Mouse (Mus musculus): ENCODE data around the gene Myo1b.

Gene Myo1b

DNA sequence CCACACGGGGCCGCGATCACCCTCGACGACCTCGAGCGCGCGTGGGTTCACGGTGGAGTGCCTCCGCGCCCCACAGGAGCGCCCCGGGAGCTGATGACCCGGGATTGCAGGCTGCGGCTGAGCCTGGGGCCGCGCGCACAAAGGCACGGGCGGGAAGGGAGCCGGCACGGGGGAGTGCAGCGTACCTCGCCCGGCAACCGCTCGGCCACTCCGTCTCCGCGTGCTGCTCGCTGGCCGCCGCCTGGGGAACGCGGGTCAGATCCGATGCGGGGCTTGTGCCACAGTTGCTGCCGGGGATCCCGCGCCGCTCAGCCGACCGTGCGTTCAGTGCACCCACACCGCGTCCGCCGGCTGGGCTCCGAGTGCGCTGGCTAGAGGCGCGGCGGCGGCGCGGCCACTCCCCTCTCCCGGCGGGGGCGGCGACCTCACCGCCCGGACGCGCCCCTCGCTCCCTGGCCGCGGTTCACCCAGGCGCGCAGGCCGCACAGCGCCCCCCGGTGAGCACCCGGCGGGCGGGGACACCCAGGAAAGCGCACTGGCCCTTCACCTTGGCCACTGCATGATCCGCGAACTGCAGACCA lies at the start of gene Myo1b:
Myo1b (minus strand) TSS at position 496 of the 581 bp plus-strand sequence.
- in situ Hi-C loops (cut with MboI, MseI): no loop called here

DNA sequence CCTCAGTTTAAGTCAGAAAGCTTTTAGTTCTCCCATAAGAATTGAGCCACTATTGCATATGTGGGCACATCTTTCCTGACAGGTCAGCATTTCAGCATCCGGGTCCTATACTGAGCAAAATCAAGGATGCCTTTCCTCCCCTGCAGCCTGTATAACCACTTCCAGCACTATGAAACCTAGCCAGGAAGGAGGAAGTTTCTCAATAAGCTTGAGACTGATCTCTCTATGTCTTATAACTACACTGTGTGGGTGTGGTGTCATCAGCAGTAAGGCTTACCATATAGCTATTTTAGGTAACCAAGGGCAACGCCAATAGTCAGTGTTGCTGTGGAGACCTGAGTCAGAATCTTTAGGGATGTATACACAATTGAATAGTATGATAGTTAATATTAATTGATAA lies 48.8 kb upstream of the Myo1b start:
- in situ Hi-C loops (cut with MboI, MseI): no loop called here

DNA sequence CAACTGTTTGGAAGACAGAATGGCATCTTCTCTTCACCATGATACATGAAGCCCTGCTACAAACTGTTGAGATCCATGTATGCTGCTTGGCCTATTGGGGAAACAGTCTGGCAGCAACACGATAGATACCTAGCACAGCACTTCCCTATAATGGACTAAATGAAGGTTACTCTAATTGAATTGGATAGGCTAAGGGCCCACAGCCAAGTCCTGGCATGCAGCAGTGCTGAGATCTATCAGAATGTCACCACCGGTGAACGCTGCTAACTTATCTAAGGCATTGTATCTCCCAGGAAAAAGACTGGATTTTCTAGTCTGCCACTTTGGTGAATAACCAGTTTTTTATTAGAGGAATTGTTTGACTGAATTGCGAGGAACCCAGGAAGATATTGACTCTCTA lies 31.2 kb upstream of the Myo1b start:
- in situ Hi-C loops (cut with MboI, MseI): no loop called here

DNA sequence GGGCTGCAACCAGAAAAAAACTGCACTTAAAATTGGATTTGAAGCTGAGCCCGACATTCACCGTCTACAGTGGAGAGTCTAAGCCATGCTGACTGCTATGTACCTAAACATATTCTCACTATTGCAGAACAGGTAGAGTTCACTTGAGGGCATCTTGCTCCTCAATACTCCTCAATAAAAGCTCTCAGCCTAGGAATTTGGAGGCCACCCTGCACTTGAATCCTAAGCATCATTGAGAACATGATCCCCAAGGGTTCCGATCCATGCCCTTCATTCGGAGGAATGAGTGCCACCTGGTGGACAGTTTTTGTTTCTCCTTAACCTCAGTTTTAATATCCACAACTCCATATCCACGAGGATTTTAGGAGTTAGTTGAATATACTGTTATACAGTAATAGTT lies 28.9 kb upstream of the Myo1b start:
- in situ Hi-C loops (cut with MboI, MseI): loop anchor here (5.0 kb wide), 1 partner anchor 297 kb away; no protein-coding TSS in a partner anchor

DNA sequence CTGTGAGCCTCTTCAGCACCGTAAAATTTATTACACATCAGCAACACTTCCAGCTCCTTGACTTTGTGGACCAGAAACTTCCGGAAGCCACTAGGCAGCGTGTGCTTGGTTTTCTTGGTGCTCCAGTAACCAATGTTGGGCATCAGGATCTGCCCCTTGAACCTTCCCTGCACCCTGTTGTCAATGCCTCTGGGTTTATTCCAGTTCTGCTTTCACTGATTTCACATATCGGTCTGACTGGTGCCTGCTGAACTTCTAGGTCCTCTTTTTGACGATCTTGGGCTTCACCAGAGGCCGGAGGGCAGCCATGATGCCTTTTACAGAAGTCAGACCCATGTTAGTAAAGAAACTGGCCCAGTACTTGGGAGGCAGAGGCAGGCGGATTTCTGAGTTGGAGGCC lies 22.5 kb upstream of the Myo1b start:
- in situ Hi-C loops (cut with MboI, MseI): no loop called here

DNA sequence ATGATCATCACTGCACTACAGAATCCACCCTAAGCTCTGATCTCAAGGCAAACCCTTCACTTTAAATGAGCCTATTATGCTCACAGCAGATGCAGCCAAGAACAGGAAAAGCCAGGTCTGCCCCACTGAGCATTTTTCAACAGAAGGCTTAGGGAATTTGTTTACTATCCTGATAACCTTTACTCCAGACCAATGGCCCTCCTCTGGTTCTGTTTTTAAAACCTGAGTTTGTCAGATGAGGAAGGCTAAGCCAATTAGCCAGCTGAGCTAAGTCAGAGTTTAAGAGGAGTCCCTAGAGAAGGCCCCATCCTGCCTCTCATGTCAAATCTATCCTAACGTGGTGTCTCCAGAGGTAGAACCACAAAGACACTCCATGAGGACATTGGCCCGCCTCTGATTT lies 19.1 kb upstream of the Myo1b start:
- in situ Hi-C loops (cut with MboI, MseI): no loop called here

DNA sequence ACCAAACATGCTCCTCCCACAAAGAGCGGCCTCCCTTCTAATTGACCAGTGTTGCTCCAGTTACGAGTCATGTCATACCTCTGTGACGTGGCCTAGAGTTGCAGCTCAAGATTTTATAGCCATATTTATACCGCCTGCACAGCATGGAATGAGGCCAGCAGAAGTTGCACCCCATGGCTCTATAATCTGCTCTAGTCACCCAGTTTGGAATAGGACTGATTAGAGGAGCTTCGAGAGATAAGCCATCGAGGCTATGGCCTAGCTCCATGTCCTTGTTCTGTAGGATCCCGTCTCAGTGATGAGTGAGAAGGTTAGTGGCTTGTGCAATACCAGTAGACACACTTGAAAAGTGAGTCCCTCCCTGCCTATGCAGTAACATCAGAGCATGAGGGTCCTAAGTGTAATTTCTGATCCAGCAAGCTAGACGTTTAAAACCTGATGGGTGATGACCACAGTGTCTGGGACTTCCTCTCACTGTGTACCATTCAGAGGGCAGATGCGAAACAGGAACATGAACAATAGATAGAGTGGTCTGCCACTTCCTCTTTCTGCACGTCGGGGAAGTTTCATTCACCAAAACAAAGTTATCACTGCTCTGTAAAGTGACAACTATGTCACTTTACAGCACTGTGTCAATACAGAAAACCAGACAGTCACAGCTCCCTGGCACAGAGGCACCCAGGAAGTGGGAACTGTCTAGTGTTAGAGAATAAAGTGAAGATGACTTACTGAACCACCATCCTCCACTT lies 18.5 kb upstream of the Myo1b start:
- in situ Hi-C loops (cut with MboI, MseI): no loop called here

DNA sequence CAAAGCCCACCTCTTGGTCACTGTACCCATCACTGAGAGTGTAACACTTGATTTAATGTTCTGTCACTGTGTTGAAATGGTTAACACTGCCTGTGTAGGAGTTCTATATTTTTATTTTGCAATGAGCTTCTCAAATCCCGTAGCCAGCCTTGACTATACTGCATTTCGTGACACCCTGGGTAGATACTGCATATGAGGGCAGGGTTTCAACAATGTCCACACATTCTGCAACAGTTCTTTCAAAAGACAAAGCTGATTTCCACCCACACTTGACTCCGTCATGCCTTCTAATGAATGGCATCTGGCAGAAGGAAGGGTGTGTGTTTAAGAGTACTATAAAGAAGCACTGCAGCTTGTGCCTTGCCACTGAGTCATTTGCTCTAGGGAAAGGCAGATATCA lies 17.0 kb upstream of the Myo1b start:
- in situ Hi-C loops (cut with MboI, MseI): no loop called here

DNA sequence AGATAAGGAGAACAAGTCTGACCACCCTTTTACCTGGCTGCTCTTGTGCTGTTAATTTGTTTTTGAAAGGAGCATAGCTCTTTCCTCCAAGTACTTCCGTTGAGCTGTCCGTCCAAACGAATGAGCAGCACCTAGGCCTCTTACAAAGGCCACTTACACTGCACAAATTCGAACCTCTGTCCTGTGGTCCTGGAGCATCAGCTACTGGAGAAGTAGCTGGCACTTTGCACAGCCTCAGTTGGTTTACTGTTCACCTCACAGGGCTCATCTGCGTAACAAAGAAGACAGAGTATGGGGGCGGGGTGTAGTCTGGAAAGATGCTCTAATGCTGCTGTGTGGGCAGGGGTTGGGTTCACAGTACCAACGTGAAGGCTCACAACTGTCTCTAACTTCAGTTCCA lies 15.7 kb upstream of the Myo1b start:
- in situ Hi-C loops (cut with MboI, MseI): no loop called here

DNA sequence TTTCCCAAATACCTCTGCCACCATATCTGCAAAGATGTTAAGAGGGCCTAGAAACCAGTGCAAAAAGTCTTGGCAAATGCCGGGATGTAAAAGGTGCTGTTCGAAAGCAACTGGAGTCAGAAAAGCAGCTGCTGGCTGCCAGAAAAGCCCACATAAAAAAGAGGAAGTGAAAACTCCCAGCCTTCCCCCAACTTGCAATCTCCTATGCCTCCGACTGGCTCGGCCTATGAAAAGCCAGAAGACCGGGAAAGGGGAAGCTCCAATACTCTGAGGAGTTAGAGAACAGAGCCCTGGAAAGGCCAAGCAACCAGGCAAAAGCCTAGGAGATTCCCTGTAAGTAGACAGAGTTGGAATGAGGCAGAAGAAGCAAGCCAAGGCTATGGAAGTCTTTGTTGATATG lies 14.7 kb upstream of the Myo1b start:
- in situ Hi-C loops (cut with MboI, MseI): no loop called here

DNA sequence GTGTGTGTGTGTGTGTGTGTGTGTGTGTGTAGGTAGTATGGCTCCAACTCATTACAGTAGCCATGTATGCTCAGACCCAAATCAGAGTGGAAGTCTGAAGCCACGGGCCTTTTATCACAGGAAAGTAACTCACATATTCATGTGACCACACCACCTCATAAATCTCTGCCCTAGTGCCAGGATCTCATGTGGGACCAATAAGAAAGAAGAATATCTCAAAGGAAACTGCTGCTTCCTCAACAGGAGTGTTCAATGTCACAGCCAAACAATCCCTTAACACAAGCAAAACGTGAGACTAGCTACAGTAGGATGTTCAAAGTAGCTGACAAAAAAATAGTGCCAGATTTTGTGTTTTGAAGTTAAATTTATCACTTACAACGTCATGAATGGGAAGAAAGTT lies 13.7 kb upstream of the Myo1b start:
- in situ Hi-C loops (cut with MboI, MseI): no loop called here

DNA sequence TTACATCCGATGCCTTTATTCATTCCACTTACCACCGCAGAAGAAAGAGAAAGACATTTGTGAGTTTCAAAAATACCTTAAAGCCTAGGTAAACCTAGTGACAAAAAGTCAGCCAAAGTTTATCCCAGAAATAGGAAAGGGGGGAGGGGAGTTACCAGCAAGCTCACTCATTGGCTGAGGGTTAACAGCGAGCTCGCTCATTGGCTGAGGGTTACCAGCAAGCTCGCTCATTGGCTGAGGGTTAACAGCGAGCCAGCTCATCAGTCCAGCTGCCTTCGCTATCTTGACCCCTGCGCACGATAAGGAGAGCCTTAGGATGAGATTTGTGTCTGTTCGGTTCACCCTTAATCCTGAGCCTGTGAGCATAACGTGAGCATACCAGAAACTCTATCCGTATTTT lies 6.9 kb upstream of the Myo1b start:
- in situ Hi-C loops (cut with MboI, MseI): no loop called here

DNA sequence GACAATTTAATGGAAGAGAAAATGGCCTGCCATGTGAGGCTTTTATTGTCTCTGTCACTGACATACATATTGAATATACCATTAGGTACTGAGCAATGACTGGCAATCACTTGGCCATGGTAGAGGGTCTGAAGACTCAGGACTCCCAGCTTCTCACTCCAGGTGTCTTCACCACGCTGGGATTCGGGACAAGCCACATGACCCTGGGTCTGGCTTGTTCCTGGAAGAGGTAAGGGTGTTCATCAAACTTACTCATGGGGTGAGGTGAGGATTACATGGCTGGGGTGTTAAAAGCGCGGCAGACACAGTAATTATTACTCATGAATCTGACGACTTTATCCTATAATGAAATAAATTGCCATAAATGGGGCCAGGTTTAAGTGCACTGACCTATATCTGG lies 405 bp upstream of the Myo1b start:
- in situ Hi-C loops (cut with MboI, MseI): no loop called here

DNA sequence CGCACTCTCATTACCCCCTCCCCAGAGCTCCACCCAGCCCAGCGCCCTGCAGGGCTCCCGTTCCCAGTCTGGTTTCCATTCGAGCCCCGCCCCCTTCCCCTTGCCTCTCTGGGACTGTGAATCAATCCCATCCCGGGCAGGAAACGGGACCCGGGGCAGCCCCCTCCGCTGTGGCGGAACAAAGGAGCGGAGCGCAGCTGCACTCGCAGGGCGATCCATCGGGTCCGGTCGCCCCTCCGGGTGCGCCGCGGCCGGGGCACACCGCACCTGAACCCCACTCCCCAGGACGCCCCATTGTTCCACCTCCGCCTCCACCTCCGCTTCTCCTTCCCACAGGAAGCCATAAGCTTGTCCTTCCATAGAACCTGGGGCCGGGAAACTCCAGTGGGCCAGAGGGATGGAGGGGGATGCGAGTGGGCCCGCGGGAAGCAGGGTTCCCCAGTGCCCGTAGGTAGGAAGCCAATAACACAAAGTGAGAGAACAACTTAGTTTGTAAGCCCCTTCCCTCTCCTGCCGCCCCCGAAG lies 758 bp downstream of the Myo1b start:
- in situ Hi-C loops (cut with MboI, MseI): no loop called here

DNA sequence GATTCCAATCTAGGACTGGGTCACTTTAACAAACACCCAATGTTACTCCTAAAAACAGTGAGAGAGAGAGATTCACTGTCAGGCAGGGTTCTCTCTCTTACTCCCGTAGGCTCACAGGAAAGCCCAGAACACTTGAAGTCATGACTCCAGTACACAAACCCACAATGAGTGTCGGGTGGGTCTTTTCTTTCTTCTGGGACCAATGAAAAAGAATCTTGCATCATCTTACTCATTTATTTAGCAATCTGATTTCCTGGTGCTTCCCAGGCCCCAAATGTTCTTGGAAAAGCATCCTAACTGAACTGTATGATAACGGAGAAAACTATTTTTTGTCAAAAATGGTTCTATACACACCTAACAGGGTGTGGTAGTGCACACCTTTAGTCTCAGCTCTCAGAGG lies 1.8 kb downstream of the Myo1b start:
- in situ Hi-C loops (cut with MboI, MseI): no loop called here

DNA sequence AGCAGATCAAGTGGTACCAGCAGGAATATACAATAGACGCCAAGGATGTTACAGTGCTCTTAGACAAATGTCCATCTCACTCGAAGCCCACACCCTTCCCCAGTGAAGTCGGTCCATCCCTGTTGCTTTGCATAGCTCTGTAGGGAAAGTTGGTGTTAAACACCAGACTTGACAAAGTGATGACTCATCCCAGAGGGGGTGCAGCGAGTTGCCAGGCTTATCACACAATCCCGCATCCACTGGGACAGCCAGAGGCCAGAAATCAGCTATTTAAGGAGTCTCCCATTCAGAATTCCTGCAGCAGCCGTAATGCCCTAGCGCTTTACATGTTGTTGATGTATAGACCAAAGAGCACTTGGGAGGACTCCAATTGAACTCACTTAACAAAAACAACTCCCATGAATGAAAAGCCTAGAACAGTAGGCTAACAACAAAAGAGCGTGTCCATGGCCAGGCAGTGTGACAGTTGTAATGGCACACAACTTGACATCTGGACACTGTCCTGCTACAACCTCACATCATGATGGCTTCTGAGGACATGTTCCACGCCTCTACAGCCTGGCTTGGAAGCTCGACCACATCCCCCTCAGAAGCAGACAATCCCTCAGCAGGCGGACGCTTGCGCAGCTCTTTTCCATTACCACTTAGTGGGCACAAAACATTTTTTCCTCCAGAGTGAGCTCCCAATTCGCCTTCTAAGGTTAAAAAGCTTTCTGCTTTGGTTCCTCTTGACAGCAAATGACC lies 2.6 kb downstream of the Myo1b start:
- in situ Hi-C loops (cut with MboI, MseI): no loop called here

DNA sequence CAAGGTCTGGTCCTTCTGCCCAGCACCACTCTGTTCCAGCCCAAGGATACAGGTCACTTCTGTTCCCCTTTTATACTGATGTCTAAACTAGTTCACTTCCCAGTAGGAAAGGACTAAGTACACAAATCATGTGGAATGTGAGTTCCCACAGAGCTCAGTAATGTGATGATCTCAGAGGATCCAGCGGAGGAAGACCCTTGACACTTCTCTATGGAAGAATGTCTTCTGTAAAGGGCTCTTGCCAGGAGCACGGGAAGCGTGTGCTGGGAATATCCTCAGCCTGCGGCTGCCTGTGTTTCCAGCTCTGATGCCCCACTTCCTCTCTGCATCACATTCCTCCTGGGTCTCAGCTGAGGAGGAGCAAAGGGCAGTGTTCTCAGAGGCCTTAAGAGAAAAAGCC lies 4.5 kb downstream of the Myo1b start:
- in situ Hi-C loops (cut with MboI, MseI): no loop called here

DNA sequence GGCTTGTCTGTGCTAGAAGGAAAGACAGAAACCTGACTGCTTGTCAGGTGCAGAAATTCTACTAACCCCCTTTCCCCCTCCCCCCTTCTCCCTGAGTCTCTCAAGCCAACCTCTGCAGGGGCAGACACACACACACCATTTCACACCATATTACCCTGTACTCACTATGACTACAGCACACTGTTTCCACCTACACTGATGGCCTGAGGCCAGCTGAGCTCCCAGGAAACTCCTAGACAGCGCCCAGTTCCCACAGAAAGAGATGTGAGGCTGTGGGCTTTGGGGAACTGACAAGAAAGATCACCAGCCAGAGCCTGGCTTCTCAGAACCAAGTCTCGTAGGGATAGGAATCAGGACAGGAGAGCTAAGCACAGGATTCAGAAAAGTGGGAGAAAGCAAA lies 6.7 kb downstream of the Myo1b start:
- in situ Hi-C loops (cut with MboI, MseI): no loop called here

DNA sequence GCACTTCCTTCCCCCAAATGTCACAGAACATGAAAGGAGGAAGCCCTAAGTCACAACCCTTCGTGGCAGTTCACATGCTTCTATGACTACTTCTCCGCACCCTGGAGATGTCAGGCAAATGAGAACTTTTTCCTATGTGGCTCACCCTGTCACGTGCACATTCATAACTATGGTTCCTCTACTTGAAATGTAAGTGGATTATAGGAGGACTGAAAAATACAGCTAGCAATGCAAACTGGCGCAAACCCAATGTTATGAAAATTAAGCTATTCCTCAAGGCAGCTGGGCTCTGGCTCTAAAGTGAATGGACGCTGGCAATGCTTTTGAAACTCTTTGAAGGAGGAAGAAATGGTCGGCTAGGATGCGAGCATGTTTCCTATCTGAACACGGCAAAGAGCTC lies 8.1 kb downstream of the Myo1b start:
- in situ Hi-C loops (cut with MboI, MseI): no loop called here

DNA sequence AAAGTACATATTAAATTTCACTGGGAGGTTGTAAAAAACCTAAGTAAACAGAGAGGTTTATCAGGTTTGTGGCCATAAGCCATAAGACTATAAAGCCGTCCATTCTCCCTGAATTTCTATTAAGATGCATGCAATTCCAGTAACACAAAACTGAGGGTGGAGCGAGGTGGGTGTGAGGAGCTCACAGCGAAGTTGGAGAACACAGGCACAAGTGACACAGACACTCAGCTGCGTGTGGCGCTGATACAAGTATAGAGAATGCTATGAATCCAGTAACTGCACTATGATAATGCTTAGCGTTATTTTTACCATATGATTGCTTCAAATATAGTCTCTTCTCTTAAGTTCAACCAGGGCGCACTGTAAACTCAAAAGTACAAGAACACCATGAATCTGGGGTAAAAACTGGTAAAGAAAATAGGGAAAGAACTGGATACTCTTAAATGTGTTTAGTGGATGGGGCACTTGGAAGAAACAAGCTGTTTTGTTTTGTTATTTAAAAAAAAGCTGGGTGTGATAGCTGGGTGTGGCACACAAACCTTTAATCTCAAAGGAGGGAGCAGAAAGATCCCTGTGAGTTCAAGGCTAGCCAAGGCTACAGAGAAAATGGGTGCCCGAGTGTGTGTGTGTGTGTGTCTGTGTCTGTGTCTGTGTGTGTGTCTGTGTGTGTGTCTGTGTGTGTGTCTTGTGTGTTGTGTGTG lies 9.5 kb downstream of the Myo1b start:
- in situ Hi-C loops (cut with MboI, MseI): no loop called here

DNA sequence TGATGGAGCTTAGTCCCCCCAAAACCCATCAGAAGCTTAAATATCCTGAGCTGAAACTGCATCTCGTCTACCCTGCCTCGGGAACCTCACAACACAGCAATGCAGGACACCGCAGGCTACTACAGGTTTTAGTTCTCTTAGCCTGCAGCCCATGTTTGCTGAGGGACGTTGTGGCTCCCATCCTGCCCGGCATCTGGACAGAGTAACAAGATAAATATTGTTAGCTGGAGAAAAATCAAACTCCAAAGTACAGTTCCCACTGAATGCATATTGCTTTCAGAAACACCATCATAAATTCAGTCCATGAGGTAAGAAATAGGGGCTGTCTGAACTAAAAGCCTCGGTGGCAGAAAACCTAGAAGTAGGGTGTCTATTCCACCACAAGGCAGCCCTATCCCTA lies 10.8 kb downstream of the Myo1b start:
- in situ Hi-C loops (cut with MboI, MseI): no loop called here

DNA sequence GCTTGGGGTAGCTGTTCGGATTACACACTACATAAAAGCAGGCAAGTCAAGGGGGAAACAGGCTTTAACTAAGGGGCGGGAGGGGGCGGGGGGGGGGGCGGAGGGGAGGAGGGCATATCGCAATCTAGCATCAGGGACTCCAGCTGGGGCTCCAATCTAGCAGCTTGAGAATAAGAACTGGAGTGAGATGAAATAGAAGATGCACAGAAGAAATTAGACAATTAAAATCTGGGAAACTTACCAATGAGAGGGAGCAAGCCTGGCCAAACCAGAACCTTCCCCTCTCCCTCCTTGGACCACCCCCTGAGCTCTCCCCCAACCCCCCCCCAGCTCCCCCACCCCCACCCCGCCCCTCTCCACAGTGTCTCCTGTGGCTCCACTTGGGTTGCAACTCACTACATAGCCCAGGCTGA lies 18.7 kb downstream of the Myo1b start:
- in situ Hi-C loops (cut with MboI, MseI): no loop called here
